Mouse (Mus musculus) heart, embryonic 14.5 days (tissue): ENCODE measurements at regions not wholly inside any gene's neighbourhood (a gene's known extent, or its start where the extent isn't known, plus 50 kb on each side); places are given as distances from the start of the nearest gene placed in this dataset.

Source experiments
- ATAC-seq: fragments of 200-750 bp; cut with Nextera tagmentation; 2 replicates; pipeline ENCODE4 v1.8.0; 2017; ENCODE audit warnings: low read depth, moderate TSS enrichment; ENCODE audit not compliant: insufficient number of reproducible peaks, insufficient read depth, low FRiP score
- H3K27ac ChIP-seq, 2 experiments: fragments of 200-500 bp in 1 of 2; fragments of 300-500 bp in 1 of 2; sonication (generic) in 1 of 2; replicated peaks in 1 of 2; 2 replicates each; pipeline ENCODE4 v1.5.1; 2012 to 2014; ENCODE audit warnings: low read depth in 2 of 2, low read length in 2 of 2, control low read depth in 1 of 2, mild to moderate bottlenecking in 1 of 2, mixed read lengths in 1 of 2; ENCODE audit not compliant: control insufficient read depth in 1 of 2, insufficient read depth in 1 of 2
- H3K27me3 ChIP-seq: fragments of 300-500 bp; sonication (generic); 2 replicates; pipeline ENCODE4 v1.6.1; 2014; ENCODE audit warnings: mild to moderate bottlenecking, low read length, control low read depth; ENCODE audit not compliant: control insufficient read depth, insufficient read depth
- H3K36me3 ChIP-seq: fragments of 300-500 bp; sonication (generic); 2 replicates; pipeline ENCODE4 v1.6.1; 2014; ENCODE audit warnings: mild to moderate bottlenecking, control low read depth, low read length, mixed read lengths; ENCODE audit not compliant: control insufficient read depth, insufficient read depth
- H3K4me1 ChIP-seq, 2 experiments: fragments of 200-500 bp in 1 of 2; fragments of 300-500 bp in 1 of 2; sonication (generic) in 1 of 2; 2 replicates each; pipeline ENCODE4 v1.6.1; 2012 to 2014; ENCODE audit warnings: low read length in 2 of 2, control low read depth in 1 of 2, mixed read lengths in 1 of 2; ENCODE audit not compliant: control insufficient read depth in 2 of 2, insufficient read depth in 2 of 2
- H3K4me2 ChIP-seq: fragments of 300-500 bp; sonication (generic); 2 replicates; pipeline ENCODE4 v1.6.1; 2014; ENCODE audit warnings: mild to moderate bottlenecking, low read length
- H3K4me3 ChIP-seq, 2 experiments: fragments of 200-500 bp in 1 of 2; fragments of 300-500 bp in 1 of 2; sonication (generic) in 1 of 2; 2 replicates each; pipeline ENCODE4 v1.5.1; 2012 to 2014; ENCODE audit warnings: low read length in 2 of 2, mild to moderate bottlenecking in 2 of 2, control low read depth in 1 of 2, low read depth in 1 of 2, moderate library complexity in 1 of 2; ENCODE audit not compliant: control insufficient read depth in 1 of 2, insufficient read depth in 1 of 2
- H3K9ac ChIP-seq: fragments of 300-500 bp; sonication (generic); 2 replicates; pipeline ENCODE4 v1.6.1; 2014; ENCODE audit warnings: mild to moderate bottlenecking, low read length
- H3K9me3 ChIP-seq: fragments of 300-500 bp; sonication (generic); 2 replicates; pipeline ENCODE4 v1.6.1; 2016; ENCODE audit warnings: low read length, control low read depth; ENCODE audit not compliant: control insufficient read depth
- WGBS: fragments of 180-500 bp; shearing (Covaris S2); extraction: QIAGEN DNeasy Blood & Tissue Kit; methylation state at CpG from one replicate; pipeline ENCODE4 v1.1.7; 2014; 5-methylcytosine and 5-hydroxymethylcytosine counted together

- Histone ChIP-seq H3K36me3 (no peaks in the 10 kb centered on the region), H3K27me3 (no peaks in the 10 kb centered on the region), H3K4me3 (no peak overlapping the region), H3K9ac (no peak overlapping the region), H3K4me2 (no peak overlapping the region), H3K9me3 (no peaks in the 10 kb centered on the region), H3K27ac (no peak overlapping the region), H3K4me1 (no peaks in the 10 kb centered on the region)
- ATAC-seq: no peak
- WGBS: 79% methylated on average over 8 of the region's 8 CpGs
Observed at GRCm38 (mm10) chr11:64369516-64369915, 65.6 kb upstream of the Hs3st3a1 start.

GRCm38 (mm10) chr11:64335456-64335855 lies 99.7 kb upstream of the Hs3st3a1 start:
- Histone ChIP-seq H3K27ac (no peak overlapping the region), H3K4me3 (no peak overlapping the region), H3K4me2 (no peak overlapping the region), H3K9me3 (no peaks in the 10 kb centered on the region), H3K4me1 (peaks cover 4 to 6% of the 10 kb centered on the region in 2 experiments; a peak in 3 of 4 replicates), H3K27me3 (no peaks in the 10 kb centered on the region), H3K36me3 (no peaks in the 10 kb centered on the region), H3K9ac (no peak overlapping the region)
- ATAC-seq: no peak
- 47% methylated on average over 11 of the region's 11 CpGs for WGBS

GRCm38 (mm10) chr11:64332406-64332805 lies 102.7 kb upstream of the Hs3st3a1 start:
- no peaks in the 10 kb centered on the region; the same call in 1 of the 2 replicates for H3K27me3 ChIP-seq
- H3K9me3 ChIP-seq: no peaks in the 10 kb centered on the region
- H3K27ac ChIP-seq: no peak overlapping the region
- no peak for ATAC-seq
- H3K4me2 ChIP-seq: no peak overlapping the region
- H3K9ac ChIP-seq: no peak overlapping the region
- H3K4me1 ChIP-seq: peaks cover 4 to 6% of the 10 kb centered on the region in 2 experiments; a peak in 3 of 4 replicates
- H3K36me3 ChIP-seq: no peaks in the 10 kb centered on the region
- 65% methylated on average over 7 of the region's 7 CpGs for WGBS
- no peak overlapping the region for H3K4me3 ChIP-seq

- 72% methylated on average over 5 of the region's 5 CpGs for WGBS
- H3K36me3 ChIP-seq: no peaks in the 10 kb centered on the region
- H3K9me3 ChIP-seq: no peaks in the 10 kb centered on the region
- H3K27ac ChIP-seq: no peak overlapping the region
- H3K4me1 ChIP-seq: peaks cover 4 to 6% of the 10 kb centered on the region in 2 experiments; a peak in 3 of 4 replicates
- ATAC-seq: no peak
- no peak overlapping the region for H3K9ac ChIP-seq
- no peak overlapping the region for H3K4me2 ChIP-seq
- no peaks in the 10 kb centered on the region; the same call in 1 of the 2 replicates for H3K27me3 ChIP-seq
- no peak overlapping the region for H3K4me3 ChIP-seq
Observed at GRCm38 (mm10) chr11:64331811-64332210, 103.3 kb upstream of the Hs3st3a1 start.

DNA sequence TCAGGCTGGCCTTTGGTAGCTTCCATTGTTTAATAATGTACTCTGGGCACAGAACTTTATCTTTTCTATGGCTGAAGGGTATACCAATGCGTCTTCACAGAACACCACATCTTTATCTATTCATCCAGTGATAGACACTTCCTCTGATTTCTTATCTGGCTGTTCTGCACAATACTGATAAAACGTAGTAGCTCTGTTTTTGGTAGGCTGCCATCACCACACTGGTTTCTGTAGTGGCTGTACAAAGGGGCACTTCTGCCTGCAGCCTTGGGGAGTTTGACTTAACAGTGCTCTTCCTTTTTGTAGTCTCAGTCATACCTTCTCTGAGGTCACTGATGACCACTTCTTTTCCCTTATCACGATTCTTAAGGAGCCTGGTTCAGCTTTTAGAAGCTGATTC lies 106.0 kb upstream of the Hs3st3a1 start:
- H3K9me3 ChIP-seq: no peaks in the 10 kb centered on the region
- WGBS: 18% methylated on average over 3 of the region's 3 CpGs
- H3K27ac ChIP-seq: no peak overlapping the region
- H3K4me3 ChIP-seq: no peak overlapping the region
- H3K36me3 ChIP-seq: no peaks in the 10 kb centered on the region
- no peak overlapping the region for H3K9ac ChIP-seq
- H3K4me2 ChIP-seq: no peak overlapping the region
- H3K27me3 ChIP-seq: no peaks in the 10 kb centered on the region; the same call in 1 of the 2 replicates
- 0 out of 4 replicates have a peak, but pooled peaks cover 0 to 2% of the 10 kb centered on the region in 2 experiments for H3K4me1 ChIP-seq
- no peak for ATAC-seq

DNA sequence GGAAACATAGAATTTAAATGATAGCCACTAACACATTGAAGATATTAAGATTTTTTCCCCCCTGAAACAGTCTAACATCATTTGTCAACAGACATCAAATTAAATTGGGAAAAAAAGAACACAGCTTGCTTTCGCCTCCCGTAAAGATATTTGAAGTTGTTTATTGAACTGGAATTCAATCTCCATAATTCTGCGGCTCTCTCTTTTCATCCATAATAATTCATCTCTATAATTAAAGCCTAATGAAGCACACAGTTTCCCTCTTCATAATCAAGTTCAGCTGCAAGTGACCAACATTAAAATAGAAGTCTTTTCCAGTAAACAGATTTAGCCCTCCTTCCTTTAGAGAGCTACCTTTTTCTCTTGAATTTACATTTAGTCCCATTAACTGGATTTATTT lies 107.4 kb upstream of the Hs3st3a1 start:
- no peaks in the 10 kb centered on the region for H3K9me3 ChIP-seq
- H3K9ac ChIP-seq: no peak overlapping the region
- no peaks in the 10 kb centered on the region for H3K36me3 ChIP-seq
- H3K27me3 ChIP-seq: no peaks in the 10 kb centered on the region; the same call in 1 of the 2 replicates
- 95% methylated on average over 3 of the region's 3 CpGs for WGBS
- H3K4me3 ChIP-seq: no peak overlapping the region
- no peak overlapping the region for H3K27ac ChIP-seq
- no peak for ATAC-seq
- H3K4me2 ChIP-seq: no peak overlapping the region
- 0 out of 4 replicates have a peak, but pooled peaks cover 0 to 2% of the 10 kb centered on the region in 2 experiments for H3K4me1 ChIP-seq

DNA sequence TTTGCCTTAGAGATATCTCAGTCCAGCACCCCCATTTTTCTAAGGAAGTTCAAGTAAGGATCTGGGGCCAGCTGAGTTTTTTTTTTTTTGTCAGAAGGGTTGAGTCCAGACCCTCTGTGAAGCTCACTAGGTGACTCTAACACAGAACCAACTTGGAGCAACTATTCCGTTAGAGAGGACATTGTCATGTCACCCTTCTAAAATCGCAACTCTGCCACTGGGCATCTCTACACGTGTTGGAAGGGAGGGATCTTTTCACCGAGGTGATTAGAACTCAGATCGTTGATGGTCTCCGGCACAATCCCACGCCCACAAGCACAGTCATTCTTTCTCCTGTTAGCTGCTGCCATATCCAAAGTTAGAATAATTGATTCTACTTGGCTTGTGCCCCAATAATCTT lies 108.5 kb upstream of the Hs3st3a1 start:
- no peak overlapping the region for H3K4me3 ChIP-seq
- no peaks in the 10 kb centered on the region; the same call in 1 of the 2 replicates for H3K27me3 ChIP-seq
- no peaks in the 10 kb centered on the region for H3K36me3 ChIP-seq
- no peak for ATAC-seq
- H3K27ac ChIP-seq: no peak overlapping the region
- peaks cover 6 to 7% of the 10 kb centered on the region in 2 experiments; a peak in 3 of 4 replicates for H3K4me1 ChIP-seq
- no peaks in the 10 kb centered on the region for H3K9me3 ChIP-seq
- 76% methylated on average over 7 of the region's 7 CpGs for WGBS
- no peak overlapping the region for H3K4me2 ChIP-seq
- no peak overlapping the region for H3K9ac ChIP-seq

DNA sequence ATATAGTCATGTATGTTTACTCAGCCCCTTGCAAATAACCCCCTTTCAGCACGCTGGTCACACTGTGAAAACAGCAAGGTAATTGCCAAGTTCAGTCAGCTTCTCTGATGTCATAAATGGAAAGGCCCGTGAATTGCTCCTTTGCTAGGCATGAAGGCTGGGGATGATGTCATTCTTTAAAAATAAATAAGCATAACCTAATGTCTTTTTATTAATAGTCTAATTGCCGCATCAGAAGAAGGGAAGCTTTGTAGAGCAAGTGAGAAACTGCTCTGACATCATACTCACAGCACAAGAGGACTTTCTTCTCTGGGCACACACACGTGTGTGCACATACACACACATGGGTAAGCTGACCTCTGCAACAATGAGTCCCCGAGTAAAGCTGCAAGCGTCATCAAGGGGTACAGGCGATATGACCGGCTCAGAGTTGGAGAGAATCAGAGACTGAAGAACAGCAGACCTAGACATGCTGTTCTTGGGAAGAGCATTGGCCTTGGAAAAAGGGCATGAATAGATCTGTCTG lies 113.2 kb upstream of the Hs3st3a1 start:
- 60% methylated on average over 8 of the region's 8 CpGs for WGBS
- no peak overlapping the region for H3K27ac ChIP-seq

More for the DNA sequence above, 113.2 kb upstream of the Hs3st3a1 start:
- H3K9me3 ChIP-seq: no peaks in the 10 kb centered on the region
- H3K4me3 ChIP-seq: no peak overlapping the region
- ATAC-seq: no peak
- H3K9ac ChIP-seq: no peak overlapping the region
- no peaks in the 10 kb centered on the region for H3K36me3 ChIP-seq
- H3K4me1 ChIP-seq: peaks cover 6 to 9% of the 10 kb centered on the region in 2 experiments; a peak in 3 of 4 replicates
- no peaks in the 10 kb centered on the region for H3K27me3 ChIP-seq
- no peak overlapping the region for H3K4me2 ChIP-seq
